Mouse (Mus musculus) C2C12 (cell line): ENCODE results near the gene Ddhd1. TPM values are rescaled to one million over a fixed set of nuclear protein-coding genes. Genes with fewer than 3 reads are reported as not detected.

ENCODE experiments used
- H3K27me3 ChIP-seq: one replicate; pipeline ENCODE4 v1.6.1; 2011; ENCODE audit not compliant: control insufficient read depth, insufficient read depth, insufficient read length
- H3K36me3 ChIP-seq: one replicate; pipeline ENCODE4 v1.6.1; 2011; ENCODE audit not compliant: control insufficient read depth, insufficient read depth
- H3K4me3 ChIP-seq: one replicate; pipeline ENCODE4 v1.5.1; 2011; ENCODE audit warnings: mild to moderate bottlenecking, control low read depth; ENCODE audit not compliant: poor library complexity, insufficient read depth, severe bottlenecking
- H3K79me2 ChIP-seq: one replicate; pipeline ENCODE4 v1.6.1; 2011; ENCODE audit not compliant: control insufficient read depth, insufficient read depth
- H3K79me3 ChIP-seq: one replicate; pipeline ENCODE4 v1.6.1; 2011; ENCODE audit warnings: low read depth, control low read depth
- H3ac ChIP-seq: one replicate; pipeline ENCODE3; 2011; ENCODE audit warnings: low read depth; ENCODE audit not compliant: control insufficient read depth, insufficient read length
- CEBPB ChIP-seq: IDR thresholded peaks from one replicate; pipeline ENCODE4 v1.6.1; 2011; ENCODE audit warnings: low read depth, mild to moderate bottlenecking, control low read depth, moderate library complexity
- CTCF ChIP-seq: IDR thresholded peaks from one replicate; pipeline ENCODE4 v1.5.1; 2011; ENCODE audit not compliant: control insufficient read depth, insufficient read depth, insufficient read length
- FOSL1 ChIP-seq: IDR thresholded peaks from one replicate; pipeline ENCODE4 v1.8.0; 2011; ENCODE audit warnings: mild to moderate bottlenecking, low read length; ENCODE audit not compliant: poor library complexity, insufficient read depth, severe bottlenecking
- MAX ChIP-seq: IDR thresholded peaks from one replicate; pipeline ENCODE4 v1.6.1; 2011; ENCODE audit warnings: mild to moderate bottlenecking, control low read depth
- MYOD1 ChIP-seq: IDR thresholded peaks from one replicate; pipeline ENCODE4 v1.6.1; 2011; ENCODE audit warnings: low read depth; ENCODE audit not compliant: control insufficient read depth, insufficient read length
- MYOG ChIP-seq: IDR thresholded peaks from one replicate; pipeline ENCODE4 v1.6.1; 2011; ENCODE audit not compliant: control insufficient read depth, insufficient read length; ENCODE audit errors: extremely low read depth
- USF1 ChIP-seq: IDR thresholded peaks from one replicate; pipeline ENCODE4 v1.6.1; 2011; ENCODE audit warnings: low read depth, mild to moderate bottlenecking, control low read depth, moderate library complexity
- long read RNA-seq, 2 experiments: library from polyadenylated mRNA; unstranded; transcript quantifications; one replicate each; pipeline ENCODE4 v2.0.0; 2019 to 2020
- polyA plus RNA-seq: library from polyadenylated mRNA; unstranded; fragments of >200 nt; fragmentation: generic; extraction: Trizol; gene quantifications from one replicate; pipeline ENCODE4 v1.2.1, GENCODE M21; 2012; ENCODE audit warnings: missing spikeins

Gene Ddhd1
- 6.4 TPM for polyA plus RNA-seq
- long read RNA-seq, experiment 1, full-length matches to known transcripts = 1 of 2 reads
- long read RNA-seq, experiment 1, partial matches to known transcripts = 0 of 2 reads
- long read RNA-seq, experiment 1, other reads (novel, unspliced or antisense) = 1 of 2 reads
- long read RNA-seq, experiment 2, full-length matches to known transcripts = 2 of 3 reads
- long read RNA-seq, experiment 2, partial matches to known transcripts = 0 of 3 reads
- long read RNA-seq, experiment 2, other reads (novel, unspliced or antisense) = 1 of 3 reads

DNA sequence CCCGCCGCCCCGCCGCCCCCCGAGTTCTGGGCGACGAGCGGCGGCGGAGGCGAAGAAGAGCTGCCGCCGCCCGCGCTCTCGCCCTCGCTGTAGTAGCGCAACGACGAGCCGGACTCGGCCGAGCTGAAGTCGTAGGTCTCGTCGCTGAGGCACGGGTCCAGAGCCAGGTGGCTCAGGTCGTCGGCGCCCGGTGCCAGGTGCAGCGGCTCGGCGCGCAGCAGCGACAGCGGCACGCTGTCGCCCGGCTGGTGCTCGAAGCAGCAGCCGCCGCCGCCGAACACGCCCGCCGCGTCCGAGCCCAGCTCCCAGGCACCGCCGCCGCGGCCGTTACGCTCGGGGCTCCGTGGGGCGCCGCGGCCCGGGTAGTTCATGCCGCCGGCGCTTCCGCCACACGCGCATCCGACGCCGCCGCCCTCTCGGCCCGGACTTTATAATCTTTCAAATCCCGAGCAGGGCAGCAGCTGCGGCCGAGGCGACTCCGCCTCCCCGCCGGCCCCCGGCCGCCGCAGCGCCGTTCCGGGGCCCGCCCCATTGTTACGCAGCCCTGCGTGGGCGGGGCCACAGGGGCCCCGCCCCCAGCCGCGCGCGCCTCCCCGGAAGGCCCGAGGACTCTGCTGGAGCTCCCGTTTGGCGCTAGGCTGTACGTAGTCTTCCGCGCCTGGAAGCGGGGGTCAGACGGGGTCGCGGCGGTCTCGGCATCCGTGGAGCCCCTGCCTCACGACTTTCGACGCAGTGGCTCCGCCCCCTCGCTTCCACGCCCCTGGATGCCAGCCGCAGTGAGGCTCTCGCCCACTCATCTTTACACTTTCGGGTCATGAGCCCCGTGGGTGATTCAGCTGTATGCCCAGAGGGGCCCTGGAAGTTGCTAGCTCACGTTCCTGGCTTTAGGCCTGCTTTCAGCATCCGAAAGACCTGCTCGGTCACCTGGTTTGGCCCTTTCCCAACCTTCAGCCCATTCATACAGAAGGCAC, at the start of gene Ddhd1:
Gene Ddhd1 (minus strand): TSS at position 503 of the 971 bp plus-strand sequence.
- TF ChIP-seq FOSL1 (no peak), MYOG (no peak), MAX (peak; percentile 41)
- no peaks in the 10 kb centered on the region for H3K36me3 ChIP-seq
- H3K79me2 ChIP-seq = peaks cover 16% of the 10 kb centered on the region
- peaks cover 10% of the 10 kb centered on the region for H3K79me3 ChIP-seq
- H3K27me3 ChIP-seq = no peaks in the 10 kb centered on the region
- peak within 1 kb of the TSS; percentile 48 for H3K4me3 ChIP-seq
- H3ac ChIP-seq = peak within 1 kb of the TSS; percentile 94

DNA sequence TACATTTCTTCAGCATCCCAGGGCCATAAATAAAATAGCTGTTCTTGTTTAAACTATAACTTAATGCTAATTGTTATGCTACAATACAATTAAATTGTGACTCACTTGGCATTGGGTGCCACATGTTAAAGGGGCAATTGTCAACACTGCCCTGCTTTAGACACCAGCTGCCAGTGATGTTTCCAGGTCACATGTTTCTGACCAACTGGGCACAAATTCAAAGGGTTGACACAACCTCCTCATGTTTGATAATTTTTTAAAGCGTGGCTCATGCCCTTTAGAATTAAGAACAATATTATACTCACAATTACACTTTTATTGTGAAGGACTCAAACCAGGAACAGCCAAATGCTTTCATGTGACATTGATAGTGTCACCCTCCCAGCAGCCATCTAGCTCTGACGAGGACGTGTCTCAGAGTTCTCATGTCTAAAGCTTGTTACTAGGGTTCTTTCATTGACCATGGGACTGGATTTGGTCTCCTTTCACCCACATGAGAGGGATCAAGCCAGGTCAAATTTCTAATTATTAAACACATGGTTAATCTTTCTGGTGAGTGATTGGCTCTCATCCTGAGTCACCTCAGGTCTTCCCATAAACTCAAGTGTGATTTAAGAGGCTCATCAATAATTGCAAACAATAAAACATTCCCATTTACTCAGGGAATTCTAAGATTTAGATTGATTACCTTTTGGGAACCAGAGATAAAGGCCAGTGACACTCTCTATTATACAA, 49.4 kb upstream of the Ddhd1 start:
- no peak overlapping the region for H3ac ChIP-seq
- H3K27me3 ChIP-seq = no peaks in the 10 kb centered on the region
- TF ChIP-seq CTCF (no peak), MYOG (no peak), MYOD1 (peak; percentile 38), CEBPB (no peak), USF1 (peak; percentile 3), MAX (no peak), FOSL1 (no peak)
- no peaks in the 10 kb centered on the region for H3K36me3 ChIP-seq
- no peaks in the 10 kb centered on the region for H3K79me3 ChIP-seq
- H3K4me3 ChIP-seq = no peak overlapping the region
- H3K79me2 ChIP-seq = no peaks in the 10 kb centered on the region

DNA sequence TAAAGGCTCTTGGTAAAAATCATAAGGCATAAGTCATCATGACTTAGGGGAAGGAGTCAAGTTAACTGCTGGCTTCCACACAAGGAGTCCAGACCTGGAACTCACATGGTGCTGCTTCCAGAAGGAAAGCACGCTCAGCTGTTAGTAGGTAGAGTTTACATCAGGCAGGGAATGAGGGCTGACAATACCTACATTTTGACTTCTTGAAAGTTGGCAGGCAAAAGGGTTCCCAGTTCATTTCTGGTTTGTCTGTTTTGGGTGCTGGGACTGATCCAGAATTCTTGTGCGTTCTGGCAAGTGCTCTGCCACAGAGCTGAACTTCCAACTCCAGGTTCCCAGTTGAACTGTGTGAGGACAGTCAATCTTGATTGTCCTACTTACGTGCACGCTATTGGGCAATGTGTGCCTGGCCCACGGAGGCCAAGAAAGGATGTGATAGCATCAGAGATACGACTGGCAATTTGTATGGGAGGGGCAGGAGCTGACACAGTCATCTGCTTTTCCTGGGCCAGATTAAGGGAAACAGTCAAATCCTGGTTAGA, 42.2 kb upstream of the Ddhd1 start:
- no peaks in the 10 kb centered on the region for H3K36me3 ChIP-seq
- no peaks in the 10 kb centered on the region for H3K79me3 ChIP-seq
- no peak overlapping the region for H3ac ChIP-seq
- TF ChIP-seq MYOD1 (no peak), CTCF (no peak), MYOG (no peak), MAX (no peak), USF1 (no peak)
- no peak overlapping the region for H3K4me3 ChIP-seq
- no peaks in the 10 kb centered on the region for H3K27me3 ChIP-seq
- no peaks in the 10 kb centered on the region for H3K79me2 ChIP-seq

GRCm38 (mm10) chr14:45698867-45699266, 40.9 kb upstream of the Ddhd1 start:
- Histone ChIP-seq H3K79me3 (no peaks in the 10 kb centered on the region), H3ac (no peak overlapping the region), H3K4me3 (no peak overlapping the region), H3K36me3 (no peaks in the 10 kb centered on the region), H3K79me2 (no peaks in the 10 kb centered on the region), H3K27me3 (no peaks in the 10 kb centered on the region)
- TF ChIP-seq MYOG (no peak), FOSL1 (no peak), USF1 (no peak), MAX (no peak), CEBPB (no peak), CTCF (no peak), MYOD1 (no peak)

DNA sequence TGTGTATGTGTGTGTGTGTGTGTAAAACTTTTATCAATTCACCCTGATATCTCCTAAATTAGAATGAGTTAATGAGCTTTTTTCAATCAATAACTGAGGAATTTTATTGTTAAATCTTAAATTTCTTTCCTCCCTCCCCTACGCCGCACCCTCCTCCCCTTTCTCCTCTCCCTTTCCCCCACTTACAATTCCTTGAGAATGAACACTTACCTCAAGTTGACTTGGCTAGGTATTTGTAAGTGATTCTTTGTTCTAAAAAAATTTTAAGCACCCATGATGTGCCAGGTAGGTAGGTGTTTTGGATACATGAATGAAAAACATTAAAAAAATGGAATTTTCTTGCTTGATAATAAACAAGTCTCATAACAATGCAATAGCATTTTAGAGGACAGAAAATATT, 38.2 kb upstream of the Ddhd1 start:
- Histone ChIP-seq H3K79me3 (no peaks in the 10 kb centered on the region), H3K4me3 (no peak overlapping the region), H3K27me3 (no peaks in the 10 kb centered on the region), H3ac (no peak overlapping the region), H3K36me3 (no peaks in the 10 kb centered on the region), H3K79me2 (no peaks in the 10 kb centered on the region)
- no peak for TF ChIP-seq FOSL1
- TF ChIP-seq MYOD1 = no peak
- no peak for TF ChIP-seq USF1
